Mouse (Mus musculus) ES-Bruce4 (cell line): Measurements from ENCODE around the gene Platr17.

Experiments used
- CTCF ChIP-seq: IDR thresholded peaks from one replicate; pipeline ENCODE4 v1.8.1; 2011; ENCODE audit warnings: low read depth, low read length
- POLR2A ChIP-seq: IDR thresholded peaks from one replicate; pipeline ENCODE4 v1.8.1; 2011; ENCODE audit warnings: low read length; ENCODE audit not compliant: insufficient read depth

DNA sequence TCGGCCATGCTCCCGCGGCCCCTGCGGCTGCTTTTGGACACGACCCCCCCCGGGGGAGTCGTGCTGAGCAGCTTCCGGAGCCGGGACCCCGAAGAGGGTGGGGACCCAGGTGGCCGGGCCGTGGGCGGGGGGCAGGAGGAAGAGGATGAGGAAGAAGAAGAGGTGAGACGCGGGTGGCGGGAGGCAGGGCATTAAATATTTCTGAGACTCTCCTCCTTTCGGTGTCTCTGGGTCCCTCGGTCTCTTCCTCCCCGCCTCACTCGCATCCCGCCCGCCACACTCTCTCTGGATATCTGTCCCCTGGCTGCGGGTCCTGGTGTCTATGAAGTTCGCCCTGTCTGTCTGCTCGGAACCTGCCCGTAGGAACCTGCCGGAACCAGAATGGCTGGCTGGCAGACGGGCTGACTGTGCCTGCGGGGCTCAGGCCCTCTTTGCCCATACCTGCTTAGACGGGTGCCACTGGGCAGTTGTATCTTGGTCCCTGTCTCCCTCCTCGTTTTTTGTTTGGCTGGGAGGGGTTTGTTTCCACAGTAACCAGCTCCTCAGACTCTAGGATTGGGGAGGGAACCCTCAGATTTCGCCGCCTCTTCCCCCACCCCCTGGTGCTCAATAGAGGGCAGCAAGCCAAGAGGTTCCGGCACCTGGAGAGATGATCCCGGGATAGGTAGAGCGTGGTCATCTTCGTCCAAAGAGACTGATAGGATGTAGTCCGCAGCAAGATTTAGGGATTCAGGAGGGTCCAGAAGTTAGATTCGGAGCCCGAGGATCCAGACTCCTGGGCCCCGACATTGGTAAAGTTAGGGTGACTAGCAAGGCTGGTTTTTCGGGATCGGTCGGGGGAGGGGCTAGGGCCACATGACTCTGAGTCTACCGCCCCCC lies 25.6 kb downstream of the Platr17 start:
- TF ChIP-seq CTCF (no peak), POLR2A (no peak)
